8 mouse cellular contexts compared by ENCODE assay signal in the genomic region with DNA sequence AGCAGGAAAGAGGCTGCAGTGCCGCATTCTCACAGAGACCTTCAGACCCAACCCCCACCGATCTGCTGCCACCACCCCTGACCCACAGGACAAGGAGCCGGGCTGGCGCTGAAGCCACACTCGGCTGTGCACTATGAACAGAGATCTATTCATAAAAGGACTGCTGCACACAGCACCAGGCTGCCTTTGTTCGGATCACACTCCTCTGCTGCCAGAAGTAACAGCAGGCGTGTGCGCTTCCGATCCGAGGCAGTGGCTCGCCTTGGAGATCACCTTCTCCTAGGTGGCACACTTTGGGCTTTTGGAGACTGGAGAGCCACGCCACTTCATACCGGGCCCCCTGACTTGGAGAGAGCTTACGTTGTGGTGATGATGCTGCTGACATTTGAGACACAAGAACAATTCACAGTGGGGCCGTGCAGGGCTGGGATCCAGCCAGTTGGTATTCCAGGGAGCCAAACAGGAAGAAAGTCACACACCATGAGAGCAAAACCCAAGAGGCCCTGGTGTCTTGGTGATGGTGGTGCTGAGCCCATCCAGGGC. TPM values are rescaled to one million over a fixed set of nuclear protein-coding genes. Genes with fewer than 3 reads are reported as not detected.
DNase-seq lines count a peak whose midpoint lies in the region; ATAC-seq and TF ChIP-seq lines count a peak whose summit lies in the region.

No protein-coding gene starts in this region.

- H3K9ac ChIP-seq in stomach, embryonic 15.5 days = no peak overlapping the region

- peak overlapping the region; percentile 7 for H3K4me3 ChIP-seq in gastrocnemius, adult 2 months
- no peak overlapping the region for H3K4me3 ChIP-seq in stomach, embryonic 15.5 days (replicated peaks)

- no peaks in the 10 kb centered on the region for H3K36me3 ChIP-seq in stomach, embryonic 15.5 days

- ATAC-seq in stomach, embryonic 15.5 days (ENCODE audit: insufficient read depth, low FRiP score, low read depth) = no peak
- no peak for ATAC-seq in inflammation-experienced regulatory T-cells, adult 6 months

- peak; percentile 45 for DNase-seq in gastrocnemius, adult 2 months
- no peak for DNase-seq in gastrocnemius, adult 8-10 months (ENCODE audit: low spot score in 2 of 2)
- DNase-seq in right cerebral cortex, postnatal 10 days (ENCODE audit: low spot score in 2 of 2) = peak; percentile 64 to 66
- no peak for DNase-seq in right cerebral cortex, postnatal 25 days
- peak; percentile 66 for DNase-seq in layer of hippocampus, adult 9-11 months
- DNase-seq in spleen, postnatal 10 days (ENCODE audit: low spot score in 2 of 2) = no peak

- 25% methylated on average over 15 of the region's 15 CpGs for WGBS in stomach, embryonic 15.5 days

- H3K27me3 ChIP-seq in stomach, embryonic 15.5 days (replicated peaks) = no peaks in the 10 kb centered on the region

- intact Hi-C loops in gastrocnemius, adult 2 months (cut with DNase I) = loop anchor here (5.0 kb wide), 1 partner anchor 42 kb away; no protein-coding TSS in a partner anchor

- peaks cover 41% of the 10 kb centered on the region for H3K4me1 ChIP-seq in stomach, embryonic 15.5 days

- 0 out of 2 replicates have a peak overlapping the region, but pooled peaks have one; percentile 16 for H3K4me2 ChIP-seq in stomach, embryonic 15.5 days

- no peaks in the 10 kb centered on the region for H3K9me3 ChIP-seq in stomach, embryonic 15.5 days

- peak overlapping the region; percentile 24; the same call in 1 of the 2 replicates for H3K27ac ChIP-seq in gastrocnemius, adult 2 months
- H3K27ac ChIP-seq in stomach, embryonic 15.5 days = peak overlapping the region; percentile 31

- no peak for TF ChIP-seq CTCF in gastrocnemius, adult 2 months (IDR thresholded peaks at IDR 0.05)

RNA-seq across cellular contexts. Expression of a gene that starts 47.9 kb away (rescaled TPM):
- 10 to 100 TPM; 28.2 to 44.8 TPM for total RNA-seq in gastrocnemius, adult 2 months (2021)
- total RNA-seq in gastrocnemius, adult 8-10 months (2022) = 10 to 100 TPM; 12.4 to 21.6 (median 15.2) TPM
- 7.1 and 7.2 TPM in 2 replicates for polyA plus RNA-seq in stomach, embryonic 15.5 days (2015; fragmentation: Nextera tagmentation; extraction: Ambion mirVana)
- under 1 TPM in 2 of 3 experiments, not detected in 1; 0.72 to 0.73 TPM for polyA plus RNA-seq in inflammation-experienced regulatory T-cells, adult 6 months (2017; shearing (Covaris generic))

Comparison
In these comparisons a context has a peak if more than half of its experiments do, and no peak if none do; other contexts are left out.
1. DNase-seq: peak in gastrocnemius, adult 2 months (single experiment), right cerebral cortex, postnatal 10 days (2 of 2) and layer of hippocampus, adult 9-11 months (single experiment); none in gastrocnemius, adult 8-10 months (0 of 2), right cerebral cortex, postnatal 25 days (single experiment) and spleen, postnatal 10 days (0 of 2).